Mouse (Mus musculus) G1E (cell line): ENCODE data around the gene Serpinh1. TPM values are rescaled to one million over a fixed set of nuclear protein-coding genes. Genes with fewer than 3 reads are reported as not detected.

Experiments
- ATAC-seq: 2 replicates; pipeline ENCODE4 v1.8.0; 2016; ENCODE audit warnings: mild to moderate bottlenecking; ENCODE audit not compliant: insufficient number of reproducible peaks, poor library complexity, low FRiP score, severe bottlenecking; ENCODE audit errors: extremely low read depth
- DNase-seq: peaks from one replicate; pipeline ENCODE4 v3.0.0; 2012; ENCODE audit warnings: low spot score
- H3K27me3 ChIP-seq: 2 replicates; pipeline ENCODE4 v1.6.1; 2012; ENCODE audit warnings: mild to moderate bottlenecking, low read length, inconsistent platforms; ENCODE audit not compliant: insufficient read depth
- H3K36me3 ChIP-seq: replicated peaks from 2 replicates; pipeline ENCODE3; 2012; ENCODE audit warnings: mild to moderate bottlenecking, inconsistent platforms
- H3K4me1 ChIP-seq: 2 replicates; pipeline ENCODE4 v1.6.1; 2012; ENCODE audit warnings: low read depth, low read length, inconsistent platforms, mixed read lengths; ENCODE audit not compliant: insufficient read depth
- H3K4me3 ChIP-seq: 2 replicates; pipeline ENCODE4 v1.5.1; 2012; ENCODE audit warnings: low read depth, mild to moderate bottlenecking, inconsistent platforms, low read length, moderate library complexity, mixed read lengths
- H3K9me3 ChIP-seq: replicated peaks from 2 replicates; pipeline ENCODE4 v1.6.1; 2012; ENCODE audit warnings: inconsistent platforms
- CTCF ChIP-seq: IDR thresholded peaks from 2 replicates; pipeline ENCODE4 v1.5.1; 2012; ENCODE audit warnings: low read depth, low read length, inconsistent platforms, mixed read lengths
- GATA1 ChIP-seq: IDR thresholded peaks from 2 replicates; pipeline ENCODE4 v1.6.1; 2012; ENCODE audit warnings: borderline replicate concordance, low read length, inconsistent platforms, mixed read lengths
- GATA2 ChIP-seq: IDR thresholded peaks from 2 replicates; pipeline ENCODE4 v1.6.1; 2012; ENCODE audit warnings: low read depth, low read length, inconsistent platforms, borderline replicate concordance
- POLR2AphosphoS5 ChIP-seq: IDR thresholded peaks from 2 replicates; pipeline ENCODE4 v1.6.1; 2012; ENCODE audit warnings: low read depth, low read length, inconsistent platforms; ENCODE audit not compliant: insufficient replicate concordance
- TAL1 ChIP-seq: conservative IDR thresholded peaks from 2 replicates; pipeline ENCODE4 v1.6.1; 2012; ENCODE audit warnings: low read depth, low read length, inconsistent platforms, mixed read lengths
- polyA plus RNA-seq: library from polyadenylated mRNA; stranded (reverse); fragments of >175 nt; gene quantifications from 2 replicates; pipeline ENCODE4 v1.2.3, GENCODE M21; 2012
- total RNA-seq, 2 experiments: library from RNA; stranded (forward) in 1 of 2; stranded (reverse) in 1 of 2; fragments of 200-1000 nt in 1 of 2; fragments of >200 nt in 1 of 2; fragmentation: Nextera tagmentation in 1 of 2; gene quantifications; 2 replicates each; pipeline ENCODE4 v1.2.3; 2014 to 2017

Serpinh1 gene
- total and polyA plus RNA-seq, 3 experiments = 1.3 TPM; not detected in 2

DNA sequence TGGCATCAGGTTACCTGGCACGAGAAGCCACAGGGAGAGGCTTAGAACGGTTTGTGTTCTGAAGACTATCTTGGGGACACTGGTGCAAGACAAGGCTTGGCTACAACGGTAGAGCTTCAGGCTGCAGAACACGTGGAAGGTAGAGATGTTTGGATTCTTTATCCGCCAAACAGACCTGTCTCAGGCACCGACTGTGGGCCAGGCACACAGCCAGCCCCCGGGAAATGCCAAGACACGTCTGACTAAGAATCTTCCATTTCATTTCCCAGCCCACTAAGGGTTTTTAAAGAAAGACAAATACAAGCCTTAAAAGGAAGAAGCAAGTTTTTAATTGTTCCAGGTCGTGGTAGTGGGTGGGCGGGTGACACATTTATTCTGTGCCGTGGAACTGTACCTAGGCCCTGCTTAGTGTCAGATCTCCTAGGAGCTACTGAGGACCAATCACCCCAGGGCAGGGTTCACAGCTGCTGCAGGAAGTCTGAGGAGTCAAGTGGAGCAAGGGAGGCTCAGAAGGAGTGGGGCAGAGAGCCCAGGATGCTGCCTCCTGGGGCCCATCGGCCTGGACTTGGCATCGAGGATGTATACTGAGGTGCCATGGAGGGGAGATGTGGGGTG, 40.8 kb upstream of the Serpinh1 start:
- Histone ChIP-seq H3K4me3 (no peak overlapping the region), H3K27me3 (peaks cover 48% of the 10 kb centered on the region), H3K36me3 (no peaks in the 10 kb centered on the region), H3K4me1 (no peaks in the 10 kb centered on the region), H3K9me3 (no peaks in the 10 kb centered on the region)
- no peak for TF ChIP-seq TAL1
- TF ChIP-seq GATA2 = no peak
- no peak for TF ChIP-seq POLR2AphosphoS5
- TF ChIP-seq CTCF = no peak
- TF ChIP-seq GATA1 = no peak
- ATAC-seq = no peak
- DNase-seq = no peak

DNA sequence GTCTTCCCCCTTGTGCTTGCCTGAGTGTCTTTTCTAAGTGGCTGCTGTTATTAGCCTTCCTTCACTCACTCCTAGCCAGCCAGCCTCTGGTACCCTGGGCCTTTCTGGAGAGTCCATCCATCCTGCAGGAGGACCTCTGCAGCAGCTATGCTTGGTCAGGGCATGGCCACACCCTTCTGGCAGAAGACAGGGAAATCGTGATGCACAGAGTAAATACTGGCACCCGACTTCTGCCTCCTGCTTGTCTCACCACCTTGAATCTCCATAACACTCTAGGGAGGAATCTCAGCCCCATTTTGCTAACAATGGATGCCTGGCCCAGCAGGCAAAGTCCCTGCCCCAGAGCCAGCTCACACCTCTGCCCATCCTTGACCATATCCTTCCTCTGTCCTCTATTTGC, 39.7 kb upstream of the Serpinh1 start:
- Histone ChIP-seq H3K9me3 (no peaks in the 10 kb centered on the region), H3K27me3 (peaks cover 48% of the 10 kb centered on the region), H3K4me3 (no peak overlapping the region), H3K36me3 (no peaks in the 10 kb centered on the region), H3K4me1 (no peaks in the 10 kb centered on the region)
- no peak for ATAC-seq
- TF ChIP-seq GATA2 (no peak), GATA1 (no peak), CTCF (no peak), TAL1 (no peak)
- no peak for DNase-seq

DNA sequence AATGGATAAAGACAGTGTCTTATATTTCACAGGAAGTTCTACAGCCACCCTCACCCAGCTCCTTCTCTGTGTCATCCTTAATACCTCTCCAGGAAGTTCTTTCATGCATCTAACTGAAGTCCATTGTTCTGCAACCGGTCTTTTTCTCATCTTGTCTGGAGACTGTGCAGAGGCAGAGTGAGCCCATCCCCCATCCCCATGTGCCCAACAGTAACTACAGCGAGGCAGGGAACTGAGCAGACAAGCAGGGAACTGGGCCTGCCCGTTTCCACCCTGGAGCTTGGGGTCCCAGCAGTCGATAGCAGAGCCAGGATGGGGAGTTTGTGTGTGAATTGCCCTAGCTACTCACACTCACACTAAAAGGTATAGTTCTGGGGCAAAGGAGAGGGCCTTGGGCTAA, 37.5 kb upstream of the Serpinh1 start:
- no peak overlapping the region for H3K4me3 ChIP-seq
- peaks cover 36% of the 10 kb centered on the region for H3K27me3 ChIP-seq
- ATAC-seq = no peak
- no peaks in the 10 kb centered on the region for H3K36me3 ChIP-seq
- H3K9me3 ChIP-seq = no peaks in the 10 kb centered on the region
- no peak for DNase-seq
- TF ChIP-seq GATA1 (no peak), TAL1 (no peak), GATA2 (no peak), POLR2AphosphoS5 (no peak), CTCF (no peak)
- no peaks in the 10 kb centered on the region for H3K4me1 ChIP-seq

DNA sequence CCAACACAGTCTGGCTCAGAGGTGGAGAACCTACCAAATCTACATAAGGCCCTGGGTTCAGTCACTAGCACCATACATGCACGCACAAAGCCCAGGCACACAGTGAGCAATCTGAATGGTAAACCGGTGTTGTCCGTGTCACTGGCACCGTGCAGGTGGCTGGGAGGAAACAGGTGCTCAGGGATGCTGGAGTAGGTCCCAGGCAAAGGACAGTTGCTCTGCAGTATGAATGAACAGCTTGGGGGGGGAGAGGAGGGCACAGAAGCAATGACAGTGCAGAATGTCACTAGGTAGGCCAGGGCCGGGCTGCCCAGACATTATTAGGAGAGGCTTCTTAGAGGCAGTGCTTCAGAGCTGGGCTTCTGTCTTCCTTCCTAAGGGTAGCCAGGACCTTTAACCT, 34.3 kb upstream of the Serpinh1 start:
- H3K4me1 ChIP-seq = no peaks in the 10 kb centered on the region
- TF ChIP-seq GATA1 (no peak), CTCF (no peak), TAL1 (no peak), POLR2AphosphoS5 (no peak), GATA2 (no peak)
- no peaks in the 10 kb centered on the region for H3K9me3 ChIP-seq
- ATAC-seq = no peak
- H3K36me3 ChIP-seq = no peaks in the 10 kb centered on the region
- no peak for DNase-seq
- H3K27me3 ChIP-seq = peaks cover 34% of the 10 kb centered on the region
- no peak overlapping the region for H3K4me3 ChIP-seq

DNA sequence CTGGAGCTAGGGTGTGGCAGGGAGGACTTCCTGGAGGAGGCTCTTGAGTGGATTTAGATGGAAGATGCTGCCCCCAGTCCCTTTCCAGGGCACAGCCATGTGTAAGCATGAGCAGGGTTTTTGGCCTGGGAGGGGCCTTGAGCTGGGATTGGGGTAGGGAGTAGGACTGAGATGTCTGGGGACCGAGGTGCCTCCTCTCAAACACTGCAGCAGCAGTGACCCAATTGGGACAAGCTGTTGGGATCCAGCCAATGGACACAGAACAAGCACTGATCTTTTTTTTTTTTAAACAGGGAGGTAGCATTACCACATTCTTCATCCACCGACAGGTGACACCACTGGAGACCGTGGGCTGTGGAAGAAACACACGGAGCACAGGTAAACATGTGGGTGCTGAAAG, 33.8 kb upstream of the Serpinh1 start:
- no peak overlapping the region for H3K4me3 ChIP-seq
- DNase-seq = no peak
- H3K9me3 ChIP-seq = no peaks in the 10 kb centered on the region
- H3K27me3 ChIP-seq = peaks cover 39% of the 10 kb centered on the region
- ATAC-seq = no peak
- no peaks in the 10 kb centered on the region for H3K36me3 ChIP-seq
- H3K4me1 ChIP-seq = peaks cover 3% of the 10 kb centered on the region
- TF ChIP-seq GATA2 = no peak

DNA sequence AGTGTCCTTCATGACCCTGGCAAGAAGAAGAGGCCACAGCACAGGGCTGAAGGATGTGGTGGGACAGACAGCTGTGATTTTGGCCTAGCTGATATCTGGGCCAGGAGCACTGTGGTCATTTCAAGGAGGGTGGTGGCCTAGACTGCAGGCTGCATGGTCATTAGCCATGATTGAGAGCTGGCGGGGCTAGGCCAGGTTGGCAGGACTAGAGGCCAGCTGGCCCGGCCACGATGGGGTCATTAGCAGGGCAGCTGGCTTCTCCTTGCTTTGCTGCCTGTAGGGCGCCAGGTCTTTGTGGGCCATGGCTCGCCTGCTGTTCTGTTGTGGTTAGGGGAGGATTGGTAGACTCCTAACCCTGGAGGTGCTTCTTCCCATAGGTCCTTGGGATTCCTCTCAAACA, 33.0 kb upstream of the Serpinh1 start:
- Histone ChIP-seq H3K4me3 (no peak overlapping the region), H3K4me1 (peaks cover 11% of the 10 kb centered on the region), H3K36me3 (no peaks in the 10 kb centered on the region), H3K27me3 (peaks cover 46% of the 10 kb centered on the region), H3K9me3 (no peaks in the 10 kb centered on the region)
- TF ChIP-seq POLR2AphosphoS5 (no peak), CTCF (no peak), GATA1 (no peak), TAL1 (no peak), GATA2 (no peak)
- ATAC-seq (no peak), DNase-seq (no peak)
